Mouse (Mus musculus) adrenal gland, postnatal 4 days (tissue): ENCODE data around the gene Pcgf5. TPM values are rescaled to one million over a fixed set of nuclear protein-coding genes. Genes with fewer than 3 reads are reported as not detected.
A peak's percentile ranks its signal among the peaks of the same experiment; 100 is the strongest.

ENCODE experiments used
- DNase-seq, 2 experiments: peaks; one replicate each; pipeline ENCODE4 v3.0.0; 2021 to 2022; ENCODE audit warnings: low spot score in 2 of 2, mixed read lengths in 2 of 2
- total RNA-seq, 2 experiments: library from RNA; stranded (reverse); gene quantifications; 2 replicates each; pipeline ENCODE4 v1.2.3; 2021

Gene Pcgf5
- total RNA-seq, 2 experiments from 2014 or later = 21.7 to 25.3 TPM

- no peak for DNase-seq
These were observed 129.0 kb downstream of the Pcgf5 start for GRCm38 (mm10) chr19:36477151-36477550.

- no peak for DNase-seq
These were observed 129.6 kb downstream of the Pcgf5 start for GRCm38 (mm10) chr19:36477684-36478083.

- no peak for DNase-seq
These were observed 142.8 kb downstream of the Pcgf5 start for GRCm38 (mm10) chr19:36490911-36491310.

GRCm38 (mm10) chr19:36495555-36495954 lies 147.4 kb downstream of the Pcgf5 start:
- DNase-seq = no peak

GRCm38 (mm10) chr19:36496532-36496931 lies 148.4 kb downstream of the Pcgf5 start:
- DNase-seq = no peak

GRCm38 (mm10) chr19:36497067-36497466 lies 149.0 kb downstream of the Pcgf5 start:
- peak in 1 of 2 experiments; percentile 24 for DNase-seq

GRCm38 (mm10) chr19:36497744-36498143 lies 149.6 kb downstream of the Pcgf5 start:
- DNase-seq = no peak

GRCm38 (mm10) chr19:36504716-36505115 lies 156.6 kb downstream of the Pcgf5 start:
- DNase-seq = no peak

Other genes with a start within 250 kb of the Pcgf5 start
- gene Ankrd1, start 228.2 kb upstream of the Pcgf5 start, total RNA-seq = 1 to 10 TPM in 1 of 2 experiments, under 1 TPM in 1; 0.20 to 2.6 TPM
- 1 to 10 TPM; 4.5 to 4.8 TPM for gene Hectd2, start 206.3 kb downstream of the Pcgf5 start, total RNA-seq